Mouse (Mus musculus) limb, embryonic 11.5 days (tissue): ENCODE measurements around the gene Cops3. TPM values are rescaled to one million over a fixed set of nuclear protein-coding genes. Genes with fewer than 3 reads are reported as not detected.

Experiments used
- ATAC-seq: fragments of 200-750 bp; cut with Nextera tagmentation; 2 replicates; pipeline ENCODE4 v1.8.0; 2017; ENCODE audit warnings: low read depth; ENCODE audit not compliant: insufficient number of reproducible peaks, low FRiP score, low TSS enrichment
- DNase-seq: peaks from one replicate; pipeline ENCODE4 v3.0.0-alpha.2; 2015; ENCODE audit warnings: low spot score
- H3K27ac ChIP-seq: fragments of 300-500 bp; sonication (generic); replicated peaks from 2 replicates; pipeline ENCODE4 v1.5.1; 2014; ENCODE audit warnings: low read depth, mild to moderate bottlenecking, low read length
- H3K27me3 ChIP-seq: fragments of 300-500 bp; sonication (generic); 2 replicates; pipeline ENCODE4 v1.6.1; 2014; ENCODE audit warnings: mild to moderate bottlenecking, low read length, mixed read lengths; ENCODE audit not compliant: control insufficient read depth, insufficient read depth
- H3K36me3 ChIP-seq: fragments of 300-500 bp; sonication (generic); 2 replicates; pipeline ENCODE4 v1.6.1; 2014; ENCODE audit warnings: mild to moderate bottlenecking, low read length, moderate library complexity, mixed read lengths; ENCODE audit not compliant: control insufficient read depth, insufficient read depth
- H3K4me1 ChIP-seq: fragments of 300-500 bp; sonication (generic); 2 replicates; pipeline ENCODE4 v1.6.1; 2014; ENCODE audit warnings: low read length, mixed read lengths; ENCODE audit not compliant: control insufficient read depth, insufficient read depth
- H3K4me2 ChIP-seq: fragments of 300-500 bp; sonication (generic); 2 replicates; pipeline ENCODE4 v1.6.1; 2014; ENCODE audit warnings: low read depth, mild to moderate bottlenecking, moderate library complexity; ENCODE audit not compliant: severe bottlenecking
- H3K4me3 ChIP-seq: fragments of 300-500 bp; sonication (generic); 2 replicates; pipeline ENCODE4 v1.5.1; 2014; ENCODE audit warnings: low read depth, low read length
- H3K9ac ChIP-seq: fragments of 300-500 bp; sonication (generic); 2 replicates; pipeline ENCODE4 v1.6.1; 2014; ENCODE audit warnings: mild to moderate bottlenecking, low read length
- H3K9me3 ChIP-seq: fragments of 300-500 bp; sonication (generic); 2 replicates; pipeline ENCODE4 v1.6.1; 2016; ENCODE audit warnings: low read length; ENCODE audit not compliant: control insufficient read depth
- WGBS: fragments of 180-500 bp; shearing (Covaris S2); extraction: QIAGEN DNeasy Blood & Tissue Kit; methylation state at CpG from one replicate; pipeline ENCODE4 v1.1.7; 2014; 5-methylcytosine and 5-hydroxymethylcytosine counted together
- polyA plus RNA-seq: library from polyadenylated mRNA; unstranded; fragments of >200 nt; fragmentation: Nextera tagmentation; extraction: Ambion mirVana; gene quantifications from 2 replicates; pipeline ENCODE4 v1.2.1, GENCODE M21; 2014

Gene Cops3
- polyA plus RNA-seq, 1 experiment from 2014 or later = 250 TPM

GRCm38 (mm10) chr11:59778874-59779223, 60.8 kb downstream of the Cops3 start:
- no peak overlapping the region for H3K9ac ChIP-seq
- peaks cover 12% of the 10 kb centered on the region; the same call in 1 of the 2 replicates for H3K36me3 ChIP-seq
- H3K9me3 ChIP-seq = no peaks in the 10 kb centered on the region
- H3K4me3 ChIP-seq = no peak overlapping the region
- ATAC-seq (no peak), DNase-seq (no peak)
- WGBS = 87% methylated on average over 1 of the region's 1 CpGs
- no peaks in the 10 kb centered on the region for H3K27me3 ChIP-seq
- H3K4me1 ChIP-seq = no peaks in the 10 kb centered on the region
- no peak overlapping the region for H3K27ac ChIP-seq
- no peak overlapping the region for H3K4me2 ChIP-seq

GRCm38 (mm10) chr11:59778181-59778873, 61.3 kb downstream of the Cops3 start:
- DNase-seq = peak; percentile 86
- ATAC-seq = no peak
- 57% methylated on average over 9 of the region's 9 CpGs for WGBS
- no peaks in the 10 kb centered on the region for H3K4me1 ChIP-seq
- H3K4me2 ChIP-seq = no peak overlapping the region
- peaks cover 16% of the 10 kb centered on the region; the same call in 1 of the 2 replicates for H3K36me3 ChIP-seq
- H3K27me3 ChIP-seq = no peaks in the 10 kb centered on the region
- no peaks in the 10 kb centered on the region for H3K9me3 ChIP-seq
- no peak overlapping the region for H3K4me3 ChIP-seq
- no peak overlapping the region for H3K27ac ChIP-seq
- H3K9ac ChIP-seq = no peak overlapping the region

- no peak for ATAC-seq
- H3K4me1 ChIP-seq = no peaks in the 10 kb centered on the region
- H3K9ac ChIP-seq = no peak overlapping the region
- peaks cover 16% of the 10 kb centered on the region; the same call in 1 of the 2 replicates for H3K36me3 ChIP-seq
- H3K9me3 ChIP-seq = no peaks in the 10 kb centered on the region
- H3K4me2 ChIP-seq = no peak overlapping the region
- WGBS = 89% methylated on average over 5 of the region's 5 CpGs
- H3K4me3 ChIP-seq = no peak overlapping the region
- H3K27me3 ChIP-seq = no peaks in the 10 kb centered on the region
- DNase-seq = no peak
- no peak overlapping the region for H3K27ac ChIP-seq
Observed at GRCm38 (mm10) chr11:59777259-59777658, 62.4 kb downstream of the Cops3 start.

- Histone ChIP-seq H3K36me3 (peaks cover 22% of the 10 kb centered on the region; the same call in 1 of the 2 replicates), H3K9ac (no peak overlapping the region), H3K27ac (no peak overlapping the region), H3K4me3 (no peak overlapping the region), H3K4me1 (no peaks in the 10 kb centered on the region), H3K27me3 (no peaks in the 10 kb centered on the region), H3K4me2 (no peak overlapping the region), H3K9me3 (no peaks in the 10 kb centered on the region)
- ATAC-seq = no peak
- 90% methylated on average over 13 of the region's 13 CpGs for WGBS
- no peak for DNase-seq
Observed at GRCm38 (mm10) chr11:59775435-59776148, 64.0 kb downstream of the Cops3 start.

- no peak overlapping the region for H3K27ac ChIP-seq
- H3K36me3 ChIP-seq = peaks cover 24% of the 10 kb centered on the region; the same call in 1 of the 2 replicates
- ATAC-seq = no peak
- no peak overlapping the region for H3K9ac ChIP-seq
- H3K4me2 ChIP-seq = no peak overlapping the region
- no peaks in the 10 kb centered on the region for H3K4me1 ChIP-seq
- no peaks in the 10 kb centered on the region for H3K9me3 ChIP-seq
- H3K27me3 ChIP-seq = no peaks in the 10 kb centered on the region
- H3K4me3 ChIP-seq = no peak overlapping the region
- WGBS = 91% methylated on average over 4 of the region's 4 CpGs
- DNase-seq = no peak
Observed at GRCm38 (mm10) chr11:59774522-59774921, 65.1 kb downstream of the Cops3 start.

- Histone ChIP-seq H3K4me2 (no peak overlapping the region), H3K27me3 (no peaks in the 10 kb centered on the region), H3K27ac (no peak overlapping the region), H3K4me3 (no peak overlapping the region), H3K9ac (no peak overlapping the region), H3K9me3 (no peaks in the 10 kb centered on the region), H3K4me1 (no peaks in the 10 kb centered on the region), H3K36me3 (peaks cover 26% of the 10 kb centered on the region; the same call in 1 of the 2 replicates)
- ATAC-seq (no peak), DNase-seq (no peak)
- 95% methylated on average over 4 of the region's 4 CpGs for WGBS
Observed at GRCm38 (mm10) chr11:59772902-59773301, 66.7 kb downstream of the Cops3 start.

- Histone ChIP-seq H3K4me2 (no peak overlapping the region), H3K9me3 (no peaks in the 10 kb centered on the region), H3K27ac (no peak overlapping the region), H3K36me3 (peaks cover 24% of the 10 kb centered on the region; the same call in 1 of the 2 replicates), H3K4me3 (no peak overlapping the region), H3K4me1 (no peaks in the 10 kb centered on the region), H3K9ac (no peak overlapping the region), H3K27me3 (no peaks in the 10 kb centered on the region)
- DNase-seq (no peak), ATAC-seq (no peak)
- 86% methylated on average over 2 of the region's 2 CpGs for WGBS
Observed at GRCm38 (mm10) chr11:59772291-59772690, 67.3 kb downstream of the Cops3 start.

GRCm38 (mm10) chr11:59770753-59771152, 68.9 kb downstream of the Cops3 start:
- H3K9ac ChIP-seq = no peak overlapping the region
- H3K36me3 ChIP-seq = peaks cover 26% of the 10 kb centered on the region
- no peaks in the 10 kb centered on the region for H3K27me3 ChIP-seq
- no peak for DNase-seq
- ATAC-seq = no peak
- WGBS = 94% methylated on average over 7 of the region's 7 CpGs
- no peaks in the 10 kb centered on the region for H3K9me3 ChIP-seq
- H3K4me3 ChIP-seq = no peak overlapping the region
- no peaks in the 10 kb centered on the region for H3K4me1 ChIP-seq
- H3K4me2 ChIP-seq = no peak overlapping the region
- no peak overlapping the region for H3K27ac ChIP-seq
